Mouse (Mus musculus): ENCODE data around the gene Prtn3. TPM values are rescaled to one million over a fixed set of nuclear protein-coding genes. Genes with fewer than 3 reads are reported as not detected.

The Prtn3 gene
- polyA plus RNA-seq, 1 experiment: 259 TPM

DNA sequence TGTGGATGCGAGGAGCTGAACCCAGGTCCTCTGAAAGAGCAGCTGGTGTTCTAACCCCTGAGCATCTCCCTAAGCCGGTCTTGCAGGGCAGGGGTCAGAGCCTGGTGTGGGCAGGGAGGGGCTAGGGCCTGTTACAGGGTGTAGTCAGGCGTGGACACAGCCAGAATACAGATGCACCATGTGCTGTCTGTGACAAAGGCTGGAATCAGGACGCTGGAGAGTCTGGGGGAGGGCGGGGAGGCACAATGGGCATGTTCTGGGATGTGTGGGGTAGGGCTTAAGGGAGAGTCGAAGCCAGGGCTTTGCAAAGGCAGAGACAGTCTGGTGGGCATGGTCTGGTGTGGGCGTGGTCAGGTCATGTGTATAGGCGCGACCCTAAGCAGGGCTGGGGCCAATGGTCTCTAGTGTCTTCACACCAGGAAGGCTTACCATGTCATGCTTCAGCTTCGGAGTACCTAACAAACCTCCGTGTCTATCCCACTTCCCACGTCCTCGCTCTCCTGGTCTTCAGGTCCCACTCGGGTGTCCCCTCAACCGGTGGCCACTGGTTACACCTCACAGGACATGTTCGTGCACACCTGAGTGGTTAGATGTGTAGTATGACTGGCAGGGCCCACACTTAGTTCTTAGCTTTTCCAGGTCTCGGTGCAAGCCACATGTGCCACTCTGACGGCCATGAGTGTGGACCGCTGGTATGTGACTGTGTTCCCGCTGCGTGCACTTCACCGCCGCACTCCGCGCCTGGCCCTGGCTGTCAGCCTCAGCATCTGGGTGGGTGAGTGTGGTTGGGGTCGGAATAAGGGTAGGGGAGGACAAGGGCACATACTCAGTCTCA lies 46.0 kb downstream of the Prtn3 start:
- no peak for TF ChIP-seq POLR2A (IDR thresholded peaks at IDR 0.05; ENCODE audit: borderline replicate concordance, control insufficient read depth, low read depth, low read length)
- no peak for TF ChIP-seq CTCF (IDR thresholded peaks at IDR 0.05; ENCODE audit: control insufficient read depth, insufficient read depth, low read length)
- H3K27ac ChIP-seq (ENCODE audit: control insufficient read depth, insufficient read depth, low read depth, low read length, poor library complexity): no peak overlapping the region
- 56% methylated on average over 26 of the region's 26 CpGs for WGBS
- no peak overlapping the region for H3K4me3 ChIP-seq (replicated peaks; ENCODE audit: control insufficient read depth, low read depth, low read length)
- peaks cover 5% of the 10 kb centered on the region for H3K4me1 ChIP-seq (ENCODE audit: control insufficient read depth, insufficient read depth, low read length)

DNA sequence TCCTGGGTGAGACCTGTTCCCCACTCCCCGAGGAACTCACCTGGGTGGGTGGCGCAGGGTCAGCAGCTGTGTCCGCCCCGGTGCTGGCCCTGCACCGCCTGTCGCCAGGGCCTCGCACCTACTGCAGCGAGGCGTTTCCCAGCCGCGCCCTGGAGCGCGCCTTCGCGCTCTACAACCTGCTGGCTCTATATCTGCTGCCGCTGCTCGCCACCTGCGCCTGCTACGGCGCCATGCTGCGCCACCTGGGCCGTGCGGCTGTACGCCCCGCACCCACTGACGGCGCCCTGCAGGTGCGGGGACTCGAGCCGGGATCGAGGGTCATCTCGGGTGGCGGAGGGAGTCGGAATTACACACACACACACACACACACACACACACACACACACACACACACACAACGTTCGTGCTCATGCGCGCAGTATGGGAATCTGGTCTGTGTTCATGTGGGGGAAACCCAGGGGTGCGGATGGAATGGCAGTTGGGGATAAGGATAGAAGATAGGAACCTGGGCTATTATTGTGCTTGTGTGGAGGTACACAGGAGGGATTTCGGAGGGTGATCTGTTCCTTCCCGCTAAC lies 46.8 kb downstream of the Prtn3 start, which contains the start of gene R3hdm4:
TSS of gene R3hdm4 (minus strand) at position 251 of the 578 bp plus-strand sequence.
- Histone ChIP-seq H3K27ac (ENCODE audit: control insufficient read depth, insufficient read depth, low read depth, low read length, poor library complexity) (no peak within 1 kb of the TSS), H3K4me1 (ENCODE audit: control insufficient read depth, insufficient read depth, low read length) (peaks cover 3% of the 10 kb centered on the region; the same call in 1 of the 2 replicates), H3K4me3 (replicated peaks; ENCODE audit: control insufficient read depth, low read depth, low read length) (no peak within 1 kb of the TSS)
- WGBS: 14% methylated on average over 41 of the region's 41 CpGs
- no peak for TF ChIP-seq CTCF (IDR thresholded peaks at IDR 0.05; ENCODE audit: control insufficient read depth, insufficient read depth, low read length)
- TF ChIP-seq POLR2A (IDR thresholded peaks at IDR 0.05; ENCODE audit: borderline replicate concordance, control insufficient read depth, low read depth, low read length): no peak

DNA sequence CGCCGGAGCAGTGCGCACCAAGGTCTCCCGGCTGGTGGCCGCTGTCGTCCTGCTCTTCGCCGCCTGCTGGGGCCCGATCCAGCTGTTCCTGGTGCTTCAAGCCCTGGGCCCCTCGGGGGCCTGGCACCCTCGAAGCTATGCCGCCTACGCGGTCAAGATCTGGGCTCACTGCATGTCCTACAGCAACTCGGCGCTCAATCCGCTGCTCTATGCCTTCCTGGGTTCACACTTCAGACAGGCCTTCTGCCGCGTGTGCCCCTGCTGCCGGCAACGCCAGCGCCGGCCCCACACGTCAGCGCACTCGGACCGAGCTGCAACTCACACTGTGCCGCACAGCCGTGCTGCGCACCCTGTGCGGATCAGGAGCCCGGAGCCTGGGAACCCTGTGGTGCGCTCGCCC lies 47.3 kb downstream of the Prtn3 start:
- no peak for TF ChIP-seq CTCF (IDR thresholded peaks at IDR 0.05; ENCODE audit: control insufficient read depth, insufficient read depth, low read length)
- TF ChIP-seq POLR2A (IDR thresholded peaks at IDR 0.05; ENCODE audit: borderline replicate concordance, control insufficient read depth, low read depth, low read length): no peak
- H3K4me1 ChIP-seq (ENCODE audit: control insufficient read depth, insufficient read depth, low read length): peaks cover 3% of the 10 kb centered on the region; the same call in 1 of the 2 replicates
- no peak overlapping the region for H3K4me3 ChIP-seq (replicated peaks; ENCODE audit: control insufficient read depth, low read depth, low read length)
- 23% methylated on average over 34 of the region's 34 CpGs for WGBS
- no peak overlapping the region for H3K27ac ChIP-seq (ENCODE audit: control insufficient read depth, insufficient read depth, low read depth, low read length, poor library complexity)

DNA sequence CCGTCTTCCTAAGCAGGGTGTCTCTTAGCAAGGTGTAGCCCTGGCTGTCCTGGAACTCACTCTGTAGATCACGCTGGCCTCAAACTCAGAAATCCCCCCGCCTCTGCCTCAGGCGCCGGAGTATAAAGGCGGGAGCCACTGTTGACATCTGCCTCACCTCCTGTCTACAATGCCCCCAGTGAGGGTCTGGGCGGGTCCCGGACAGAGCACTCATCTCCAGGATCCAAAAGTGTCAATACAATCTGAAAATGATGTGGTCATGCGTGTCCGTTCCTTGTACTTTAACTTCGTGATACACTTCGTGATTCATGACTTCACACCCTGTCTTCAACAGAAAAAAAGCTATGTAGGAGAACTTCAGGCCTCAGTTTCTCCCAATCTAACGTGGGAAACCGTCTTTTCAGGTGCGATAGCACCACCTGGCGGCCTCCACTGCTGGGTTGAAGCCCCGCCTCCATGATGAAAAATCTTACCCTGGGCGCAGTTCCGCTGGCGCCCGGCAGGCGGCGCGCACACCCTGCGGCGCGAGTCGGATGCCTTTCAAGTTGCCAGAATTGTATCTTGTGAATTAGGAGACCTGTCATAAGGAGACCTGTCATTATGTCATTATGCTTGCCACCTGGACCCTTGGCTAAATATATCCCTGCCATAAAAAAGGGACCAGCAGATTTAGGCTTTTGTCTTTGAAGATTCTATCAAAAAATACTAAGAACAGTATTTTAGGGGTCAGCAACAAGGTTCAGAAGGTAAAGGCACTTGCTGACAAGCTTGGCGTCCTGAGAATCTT lies 50.9 kb downstream of the Prtn3 start:
- H3K27ac ChIP-seq (ENCODE audit: control insufficient read depth, insufficient read depth, low read depth, low read length, poor library complexity): no peak overlapping the region
- H3K4me3 ChIP-seq (replicated peaks; ENCODE audit: control insufficient read depth, low read depth, low read length): no peak overlapping the region
- WGBS: 21% methylated on average over 29 of the region's 29 CpGs
- TF ChIP-seq POLR2A (IDR thresholded peaks at IDR 0.05; ENCODE audit: borderline replicate concordance, control insufficient read depth, low read depth, low read length) (peak; percentile 12; the same call in 1 of the 2 replicates), CTCF (IDR thresholded peaks at IDR 0.05; ENCODE audit: control insufficient read depth, insufficient read depth, low read length) (peak; percentile 99)
- H3K4me1 ChIP-seq (ENCODE audit: control insufficient read depth, insufficient read depth, low read length): peaks cover 3% of the 10 kb centered on the region; the same call in 1 of the 2 replicates

DNA sequence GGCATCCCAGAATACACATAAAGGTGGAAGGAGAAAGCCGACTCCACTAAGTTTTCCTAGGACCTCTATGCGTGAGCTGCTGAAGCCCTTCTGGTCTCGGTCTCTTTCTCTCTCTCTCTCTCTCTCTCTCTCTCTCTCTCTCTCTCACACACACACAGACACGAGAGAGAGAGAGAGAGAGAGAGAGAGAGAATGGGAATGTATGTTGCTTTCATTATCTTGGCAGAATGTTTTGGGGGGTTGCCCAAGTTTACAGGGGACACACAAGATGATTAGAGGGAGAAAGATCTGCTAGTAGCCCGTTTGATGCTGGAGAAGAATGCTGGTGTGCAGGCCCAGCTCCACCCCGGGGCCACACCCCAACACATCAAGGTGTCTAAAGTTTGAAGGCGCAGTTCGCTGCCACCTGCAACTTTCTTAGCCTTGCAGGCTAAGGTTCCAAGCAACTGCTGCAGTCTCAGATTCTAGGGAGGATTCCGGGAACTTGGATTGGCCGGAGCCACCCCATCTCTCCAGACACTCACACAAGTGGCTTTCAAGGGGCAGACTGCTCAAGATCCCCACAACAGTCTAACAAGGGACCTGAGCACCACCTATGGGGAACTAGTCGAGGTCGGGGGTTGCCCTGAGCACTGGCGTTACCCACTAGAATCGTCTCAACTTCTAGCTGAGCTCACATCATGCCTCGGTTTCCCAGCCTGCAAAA lies 51.7 kb downstream of the Prtn3 start:
- peak overlapping the region; percentile 82 for H3K4me3 ChIP-seq (replicated peaks; ENCODE audit: control insufficient read depth, low read depth, low read length)
- TF ChIP-seq POLR2A (IDR thresholded peaks at IDR 0.05; ENCODE audit: borderline replicate concordance, control insufficient read depth, low read depth, low read length) (no peak), CTCF (IDR thresholded peaks at IDR 0.05; ENCODE audit: control insufficient read depth, insufficient read depth, low read length) (no peak)
- peak overlapping the region; percentile 89 for H3K27ac ChIP-seq (ENCODE audit: control insufficient read depth, insufficient read depth, low read depth, low read length, poor library complexity)
- 5% methylated on average over 15 of the region's 15 CpGs for WGBS
- H3K4me1 ChIP-seq (ENCODE audit: control insufficient read depth, insufficient read depth, low read length): peaks cover 1% of the 10 kb centered on the region; the same call in 1 of the 2 replicates

DNA sequence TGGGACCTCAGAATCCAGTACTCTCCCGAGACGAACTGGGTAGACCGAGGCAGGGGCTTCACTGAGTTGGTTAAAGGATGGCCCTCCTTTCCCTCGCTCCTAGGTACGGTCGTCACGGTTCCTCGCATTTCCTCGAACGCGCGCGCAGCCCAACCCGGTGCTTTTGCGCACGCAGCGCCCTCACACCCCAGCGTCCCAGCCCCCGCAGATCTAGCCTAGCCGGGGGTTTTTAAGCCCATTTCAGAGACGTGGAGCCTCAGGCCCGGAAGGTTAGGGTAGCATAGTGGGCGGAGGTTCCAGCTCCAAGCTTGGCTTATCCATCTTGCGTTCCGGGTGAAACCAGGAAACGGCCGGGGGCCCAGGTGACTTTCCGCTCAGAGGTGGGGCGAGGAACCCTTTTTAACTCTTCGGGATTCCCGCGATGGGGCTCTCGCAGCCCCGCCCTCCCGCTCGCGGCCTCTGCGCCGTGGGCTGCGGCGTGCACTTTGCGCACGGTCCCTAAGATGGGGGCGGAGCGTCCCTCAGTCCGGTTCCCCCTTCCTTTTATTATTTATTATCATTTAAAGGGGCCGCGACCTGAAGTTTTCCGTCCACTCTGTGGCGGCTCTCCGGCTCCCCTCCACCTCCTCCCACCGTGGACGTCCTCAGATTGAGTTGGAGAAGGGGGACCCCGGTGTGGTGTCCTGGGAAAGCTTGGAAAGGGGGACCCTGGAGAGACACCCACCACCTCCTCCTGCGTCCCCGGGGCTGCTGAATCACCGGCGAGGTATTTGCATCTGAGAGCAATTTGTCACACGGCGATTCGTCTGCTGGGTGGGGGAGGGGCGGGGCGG lies 52.4 kb downstream of the Prtn3 start, which contains the start of gene Arid3a:
TSS of gene Arid3a (plus strand) at position 553 of the 833 bp plus-strand sequence.
- Histone ChIP-seq H3K4me1 (ENCODE audit: control insufficient read depth, insufficient read depth, low read length) (peaks cover 1% of the 10 kb centered on the region; the same call in 1 of the 2 replicates), H3K27ac (ENCODE audit: control insufficient read depth, insufficient read depth, low read depth, low read length, poor library complexity) (peak within 1 kb of the TSS; percentile 89), H3K4me3 (replicated peaks; ENCODE audit: control insufficient read depth, low read depth, low read length) (peak within 1 kb of the TSS; percentile 82)
- no peak for TF ChIP-seq CTCF (IDR thresholded peaks at IDR 0.05; ENCODE audit: control insufficient read depth, insufficient read depth, low read length)
- no peak; the same call in 1 of the 2 replicates for TF ChIP-seq POLR2A (IDR thresholded peaks at IDR 0.05; ENCODE audit: borderline replicate concordance, control insufficient read depth, low read depth, low read length)
- WGBS: under 1% methylated on average over 63 of the region's 63 CpGs

All from bone marrow, adult 2 months (tissue).